ENCODE assay signal across 11 mouse cellular contexts in the genomic region with DNA sequence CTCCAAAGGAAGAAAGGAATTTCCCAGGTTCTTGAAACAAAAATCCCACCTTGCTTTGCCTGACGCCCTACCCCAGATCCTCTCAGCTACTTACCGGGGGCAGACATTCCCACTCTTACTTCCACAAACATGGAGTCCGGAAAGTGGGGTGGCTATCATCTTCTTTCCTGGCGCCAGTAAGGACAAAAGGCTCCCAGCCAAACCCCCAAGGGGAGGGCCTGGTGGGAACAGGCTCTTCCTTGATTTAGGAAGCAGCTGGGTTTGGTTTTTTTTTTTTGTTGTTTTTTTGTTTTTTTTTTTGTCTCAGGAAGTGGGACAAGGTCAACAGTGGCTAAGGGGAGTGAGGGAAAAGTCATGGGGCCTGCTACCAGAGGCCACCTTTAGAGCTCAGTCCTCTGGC. TPM values are rescaled to one million over a fixed set of nuclear protein-coding genes. Genes with fewer than 3 reads are reported as not detected.
DNase-seq lines count a peak whose midpoint lies in the region; ATAC-seq lines count a peak whose summit lies in the region.
"Had no signal": no experiment of that assay in that cellular context is flagged by ENCODE, and none has a peak within 500 bp of the region (broad histone marks: within the 10 kb centered on the region; RNA-seq: fewer than 3 reads in every experiment).

No protein-coding gene starts in this region.

- peak overlapping the region; percentile 21; the same call in 1 of the 2 replicates for H3K27ac ChIP-seq in forebrain, embryonic 10.5 days
- H3K27ac ChIP-seq in forebrain, embryonic 13.5 days, result no peak overlapping the region
- peak overlapping the region; percentile 17; the same call in 1 of the 2 replicates for H3K27ac ChIP-seq in kidney, embryonic 16.5 days (ENCODE audit: low read length)

- H3K4me1 ChIP-seq in forebrain, embryonic 10.5 days, result 0 out of 2 replicates have a peak, but pooled peaks cover 6% of the 10 kb centered on the region
- no peaks in the 10 kb centered on the region for H3K4me1 ChIP-seq in forebrain, embryonic 13.5 days
- peaks cover 16% of the 10 kb centered on the region for H3K4me1 ChIP-seq in kidney, embryonic 16.5 days (ENCODE audit: insufficient read depth, low read length)

- no peak overlapping the region for H3K9ac ChIP-seq in forebrain, embryonic 13.5 days
- no peak overlapping the region for H3K9ac ChIP-seq in kidney, embryonic 16.5 days (replicated peaks; ENCODE audit: low read length)

- no peak for ATAC-seq in forebrain, embryonic 13.5 days
- ATAC-seq in kidney, embryonic 16.5 days (ENCODE audit: low FRiP score, low TSS enrichment), result no peak

- H3K9me3 ChIP-seq in forebrain, embryonic 10.5 days, result peaks cover under 1% of the 10 kb centered on the region; the same call in 1 of the 2 replicates
- H3K9me3 ChIP-seq in forebrain, embryonic 13.5 days (replicated peaks), result no peaks in the 10 kb centered on the region
- no peaks in the 10 kb centered on the region for H3K9me3 ChIP-seq in kidney, embryonic 16.5 days (ENCODE audit: low read length)

- peaks cover 3% of the 10 kb centered on the region; the same call in 1 of the 2 replicates for H3K27me3 ChIP-seq in forebrain, embryonic 10.5 days (ENCODE audit: poor library complexity, severe bottlenecking)
- no peaks in the 10 kb centered on the region for H3K27me3 ChIP-seq in forebrain, embryonic 13.5 days
- H3K27me3 ChIP-seq in kidney, embryonic 16.5 days (ENCODE audit: insufficient read depth, low read length), result no peaks in the 10 kb centered on the region

- H3K36me3 ChIP-seq in forebrain, embryonic 10.5 days (replicated peaks), result no peaks in the 10 kb centered on the region
- no peaks in the 10 kb centered on the region for H3K36me3 ChIP-seq in forebrain, embryonic 13.5 days (ENCODE audit: poor library complexity, severe bottlenecking)
- no peaks in the 10 kb centered on the region for H3K36me3 ChIP-seq in kidney, embryonic 16.5 days (ENCODE audit: insufficient read depth, low read length)

- no peak for DNase-seq in forebrain, embryonic 10.5 days (ENCODE audit: extremely low spot score, low spot score)
- DNase-seq in heart, adult 9 months (ENCODE audit: low spot score in 2 of 2), result peak; percentile 86 to 91
- DNase-seq in lung, postnatal 36 days, result peak; percentile 81
- DNase-seq in embryo, embryonic 10 days (ENCODE audit: low spot score), result no peak
- no peak for DNase-seq in frontal cortex, postnatal 14 days (ENCODE audit: low spot score in 2 of 2)
- no peak for DNase-seq in layer of hippocampus, adult 8-10 months (ENCODE audit: low spot score in 2 of 2)
- DNase-seq: cerebellum, postnatal 14 days; left cerebral cortex, postnatal 4 days had no signal

- WGBS in forebrain, embryonic 10.5 days, result 73% methylated on average over 4 of the region's 4 CpGs
- WGBS in forebrain, embryonic 13.5 days, result 78% methylated on average over 4 of the region's 4 CpGs
- WGBS in kidney, embryonic 16.5 days, result 51% methylated on average over 4 of the region's 4 CpGs

- H3K4me3 ChIP-seq in forebrain, embryonic 10.5 days, result no peak overlapping the region
- no peak overlapping the region for H3K4me3 ChIP-seq in forebrain, embryonic 13.5 days
- no peak overlapping the region for H3K4me3 ChIP-seq in kidney, embryonic 16.5 days (ENCODE audit: low read length)

- H3K4me2 ChIP-seq in forebrain, embryonic 13.5 days, result no peak overlapping the region
- H3K4me2 ChIP-seq in kidney, embryonic 16.5 days (replicated peaks; ENCODE audit: low read depth, low read length), result no peak overlapping the region

RNA-seq across cellular contexts. Expression of gene Cd300lg, which starts 10.2 kb away (rescaled TPM):
- 0.14 and 0.23 TPM in 2 replicates for polyA plus RNA-seq in forebrain, embryonic 10.5 days (2016; fragmentation: Nextera tagmentation; extraction: Ambion mirVana)
- 0.27 and 0.31 TPM in 2 replicates for polyA plus RNA-seq in forebrain, embryonic 13.5 days (2015; fragmentation: Nextera tagmentation; extraction: Ambion mirVana)
- 1.3 and 1.8 TPM in 2 replicates for polyA plus RNA-seq in kidney, embryonic 16.5 days (2015; fragmentation: Nextera tagmentation; extraction: Ambion mirVana)
- not detected for total RNA-seq in layer of hippocampus, adult 8-10 months (2022)
- total RNA-seq: left cerebral cortex, postnatal 4 days had no signal

RNA-seq across cellular contexts. Expression of gene Mpp3, which starts 23.3 kb away (rescaled TPM):
- polyA plus RNA-seq in forebrain, embryonic 10.5 days (2016; fragmentation: Nextera tagmentation; extraction: Ambion mirVana), result 13.5 and 16.1 TPM in 2 replicates
- 40.8 and 41.0 TPM in 2 replicates for polyA plus RNA-seq in forebrain, embryonic 13.5 days (2015; fragmentation: Nextera tagmentation; extraction: Ambion mirVana)
- polyA plus RNA-seq in kidney, embryonic 16.5 days (2015; fragmentation: Nextera tagmentation; extraction: Ambion mirVana), result 7.2 and 9.0 TPM in 2 replicates
- 100 to 1,000 TPM in 1 of 4 experiments, 10 to 100 TPM in 3; 88.8 to 102 (median 95.8) TPM for total RNA-seq in layer of hippocampus, adult 8-10 months (2022)

RNA-seq across cellular contexts. Expression of gene Mpp2, which starts 36.8 kb away (rescaled TPM):
- 15.7 and 16.2 TPM in 2 replicates for polyA plus RNA-seq in forebrain, embryonic 10.5 days (2016; fragmentation: Nextera tagmentation; extraction: Ambion mirVana)
- 19.8 and 22.0 TPM in 2 replicates for polyA plus RNA-seq in forebrain, embryonic 13.5 days (2015; fragmentation: Nextera tagmentation; extraction: Ambion mirVana)
- polyA plus RNA-seq in kidney, embryonic 16.5 days (2015; fragmentation: Nextera tagmentation; extraction: Ambion mirVana), result 14.4 and 16.4 TPM in 2 replicates
- total RNA-seq in layer of hippocampus, adult 8-10 months (2022), result 100 to 1,000 TPM; 118 to 152 (median 135) TPM

RNA-seq across cellular contexts. Expression of gene Ppy, which starts 49.6 kb away (rescaled TPM):
- not detected in 2 replicates for polyA plus RNA-seq in forebrain, embryonic 10.5 days (2016; fragmentation: Nextera tagmentation; extraction: Ambion mirVana)
- polyA plus RNA-seq in forebrain, embryonic 13.5 days (2015; fragmentation: Nextera tagmentation; extraction: Ambion mirVana), result not detected in 2 replicates
- not detected in 2 replicates for polyA plus RNA-seq in kidney, embryonic 16.5 days (2015; fragmentation: Nextera tagmentation; extraction: Ambion mirVana)
- total RNA-seq in layer of hippocampus, adult 8-10 months (2022), result not detected
- total RNA-seq: gastrocnemius, postnatal 36 days; left cerebral cortex, postnatal 4 days had no signal

RNA-seq across cellular contexts. Expression of gene Pyy, which starts 56.1 kb away (rescaled TPM):
- polyA plus RNA-seq in forebrain, embryonic 10.5 days (2016; fragmentation: Nextera tagmentation; extraction: Ambion mirVana), result not detected in 2 replicates
- polyA plus RNA-seq in forebrain, embryonic 13.5 days (2015; fragmentation: Nextera tagmentation; extraction: Ambion mirVana), result not detected in 2 replicates
- polyA plus RNA-seq in kidney, embryonic 16.5 days (2015; fragmentation: Nextera tagmentation; extraction: Ambion mirVana), result not detected in 2 replicates
- not detected for total RNA-seq in layer of hippocampus, adult 8-10 months (2022)
- total RNA-seq: gastrocnemius, postnatal 36 days; left cerebral cortex, postnatal 4 days had no signal

Comparison
In these comparisons a context has a peak if more than half of its experiments do, and no peak if none do; other contexts are left out.
1. DNase-seq: peak in heart, adult 9 months (2 of 2) and lung, postnatal 36 days (single experiment); none in forebrain, embryonic 10.5 days (single experiment), embryo, embryonic 10 days (single experiment), frontal cortex, postnatal 14 days (0 of 2) and layer of hippocampus, adult 8-10 months (0 of 2).